Mouse (Mus musculus) neutrophil, adult 59 days (primary cell): Measurements from ENCODE around the gene Gm12169. TPM values are rescaled to one million over a fixed set of nuclear protein-coding genes. Genes with fewer than 3 reads are reported as not detected.

Experiments used
- total RNA-seq, 2 experiments: library from RNA; stranded (reverse); gene quantifications; 1 replicate in 1 of 2; 2 replicates in 1 of 2; pipeline ENCODE4 v1.2.4; 2023

Gene Gm12169
- total RNA-seq: not detected

DNA sequence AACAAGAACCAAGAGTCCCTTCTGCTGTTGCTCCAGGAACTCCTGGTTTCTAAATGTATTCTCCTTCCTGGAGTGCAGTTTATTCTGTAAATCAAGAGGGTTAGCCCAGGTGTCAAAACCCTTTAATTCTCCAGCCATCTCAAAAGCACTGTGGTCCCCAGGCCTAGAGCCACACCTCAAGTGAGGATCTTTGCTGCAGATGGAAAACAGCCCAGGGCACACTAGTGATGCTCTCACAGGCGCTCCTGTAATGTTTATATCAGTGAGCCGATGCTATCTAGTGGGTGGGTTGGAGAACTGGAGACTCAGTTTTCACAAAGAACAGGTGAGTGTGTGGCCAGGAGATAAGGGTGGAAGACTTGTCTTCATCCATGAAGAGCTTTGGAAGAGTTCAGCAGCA lies at the start of gene Gm12169:
Gene Gm12169, plus strand, starts transcription at position 301 of the 400 bp plus-strand sequence.

DNA sequence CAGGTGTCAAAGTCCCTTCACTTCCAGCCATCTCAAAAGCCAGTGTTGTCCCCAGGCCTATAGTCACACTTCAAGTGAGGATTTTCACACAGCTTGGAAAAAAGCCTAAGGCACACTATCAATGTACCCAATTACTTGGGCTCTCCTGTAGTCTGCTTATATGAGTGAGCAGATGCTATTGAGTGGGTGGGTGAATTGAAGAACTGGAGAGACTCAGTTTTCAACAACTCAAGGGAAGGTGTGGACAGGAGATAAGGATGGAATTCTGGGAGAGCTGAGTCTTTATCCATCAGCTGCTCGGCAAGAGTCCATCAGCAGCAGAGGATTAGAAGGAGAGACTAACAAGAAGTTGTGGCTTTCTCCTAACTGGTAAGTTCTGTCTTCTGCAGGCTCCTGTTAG lies 47.3 kb downstream of the Gm12169 start, which contains the start of gene BC053393:
Gene BC053393, plus strand, starts transcription at position 210 of the 400 bp plus-strand sequence.

Other genes starting within 250 kb of the Gm12169 start
- gene Cyfip2, start 211.4 kb upstream of the Gm12169 start, total RNA-seq: 100 to 1,000 TPM; 184 to 204 TPM
- 1 to 10 TPM; 2.1 to 3.6 TPM for gene Itk, start 134.7 kb upstream of the Gm12169 start, total RNA-seq
- 1 to 10 TPM in 1 of 2 experiments, under 1 TPM in 1; 0.90 to 1.3 TPM for gene Fam71b, start 127.7 kb upstream of the Gm12169 start, total RNA-seq
- 10 to 100 TPM; 33.9 to 36.3 TPM for gene Med7, start 87.3 kb upstream of the Gm12169 start, total RNA-seq
- gene Havcr2, start 69.3 kb upstream of the Gm12169 start, total RNA-seq: under 1 TPM; 0.40 to 0.49 TPM
- gene BC053393, start 47.3 kb downstream of the Gm12169 start, total RNA-seq: not detected
- not detected for gene Dppa1, start 105.0 kb downstream of the Gm12169 start, total RNA-seq
- not detected for gene Timd2, start 182.8 kb downstream of the Gm12169 start, total RNA-seq
- under 1 TPM in 1 of 2 experiments, not detected in 1; 0.24 TPM for gene Havcr1, start 210.9 kb downstream of the Gm12169 start, total RNA-seq